Mouse (Mus musculus): ENCODE measurements around the gene Isyna1. TPM values are rescaled to one million over a fixed set of nuclear protein-coding genes. Genes with fewer than 3 reads are reported as not detected.

The Isyna1 gene
- total RNA-seq, 2 experiments from 2014 or later: 2.5 to 15.9 TPM

- no peak for ATAC-seq (replicated peaks; ENCODE audit: low FRiP score, poor library complexity, severe bottlenecking)
Observed at GRCm38 (mm10) chr8:70600473-70601270, 6.5 kb downstream of the Isyna1 start.

DNA sequence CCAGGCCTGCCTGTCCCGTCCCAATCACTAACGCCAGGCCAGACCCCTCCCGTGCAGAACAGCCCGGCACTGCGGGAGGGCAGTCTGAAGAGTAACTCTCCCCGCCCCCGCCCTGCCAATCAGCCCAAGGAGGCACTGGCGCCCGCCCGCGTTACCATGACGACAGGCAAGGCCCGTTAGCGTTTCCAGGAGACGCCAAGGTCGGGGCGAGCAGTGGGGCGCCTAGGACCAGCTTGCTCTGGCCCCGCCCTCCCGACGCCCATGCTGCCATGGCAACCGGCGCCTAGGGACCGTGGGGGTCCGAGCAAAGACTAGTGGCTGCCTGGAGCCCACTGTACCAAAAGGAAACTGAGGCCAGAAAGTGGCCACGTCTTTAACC, 7.1 kb downstream of the Isyna1 start:
- ATAC-seq (replicated peaks; ENCODE audit: low FRiP score, poor library complexity, severe bottlenecking): peak; percentile 73

DNA sequence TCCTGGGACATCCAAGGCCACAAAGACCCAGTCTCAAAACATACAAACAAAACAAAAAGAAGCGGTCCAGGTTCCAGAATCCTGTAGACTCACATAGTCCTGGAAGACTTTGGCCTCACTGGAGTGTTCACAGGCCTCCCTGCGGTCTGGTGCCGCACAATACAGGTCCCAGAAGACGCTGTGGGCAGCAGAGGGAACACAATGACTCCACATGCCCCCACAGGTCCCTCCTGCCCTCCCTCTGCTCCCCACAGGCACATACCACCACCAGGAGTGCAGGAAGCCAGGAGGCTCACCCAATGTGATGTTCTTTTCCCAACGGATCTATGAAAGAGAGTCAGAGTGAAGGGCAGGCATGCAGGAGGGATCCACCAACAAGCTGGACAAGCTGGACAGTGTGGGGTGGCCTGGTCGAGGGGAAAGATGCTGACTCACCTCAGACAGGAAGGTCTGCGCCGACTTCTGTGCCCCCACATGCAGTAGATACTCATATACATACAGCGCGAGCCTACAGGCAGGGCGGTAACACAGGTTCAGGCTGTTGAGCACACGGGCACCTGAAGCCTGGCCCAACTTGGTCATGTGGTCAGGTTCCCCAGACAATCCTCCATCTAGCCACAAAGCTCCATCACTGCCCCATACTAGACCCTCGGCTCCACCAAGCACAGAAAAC, 8.1 kb downstream of the Isyna1 start:
- no peak for ATAC-seq (replicated peaks; ENCODE audit: low FRiP score, poor library complexity, severe bottlenecking)

- no peak for ATAC-seq (replicated peaks; ENCODE audit: low FRiP score, poor library complexity, severe bottlenecking)
Observed at GRCm38 (mm10) chr8:70604558-70604957, 10.4 kb downstream of the Isyna1 start.

- no peak for ATAC-seq (replicated peaks; ENCODE audit: low FRiP score, poor library complexity, severe bottlenecking)
Observed at GRCm38 (mm10) chr8:70605871-70606779, 12.0 kb downstream of the Isyna1 start.

DNA sequence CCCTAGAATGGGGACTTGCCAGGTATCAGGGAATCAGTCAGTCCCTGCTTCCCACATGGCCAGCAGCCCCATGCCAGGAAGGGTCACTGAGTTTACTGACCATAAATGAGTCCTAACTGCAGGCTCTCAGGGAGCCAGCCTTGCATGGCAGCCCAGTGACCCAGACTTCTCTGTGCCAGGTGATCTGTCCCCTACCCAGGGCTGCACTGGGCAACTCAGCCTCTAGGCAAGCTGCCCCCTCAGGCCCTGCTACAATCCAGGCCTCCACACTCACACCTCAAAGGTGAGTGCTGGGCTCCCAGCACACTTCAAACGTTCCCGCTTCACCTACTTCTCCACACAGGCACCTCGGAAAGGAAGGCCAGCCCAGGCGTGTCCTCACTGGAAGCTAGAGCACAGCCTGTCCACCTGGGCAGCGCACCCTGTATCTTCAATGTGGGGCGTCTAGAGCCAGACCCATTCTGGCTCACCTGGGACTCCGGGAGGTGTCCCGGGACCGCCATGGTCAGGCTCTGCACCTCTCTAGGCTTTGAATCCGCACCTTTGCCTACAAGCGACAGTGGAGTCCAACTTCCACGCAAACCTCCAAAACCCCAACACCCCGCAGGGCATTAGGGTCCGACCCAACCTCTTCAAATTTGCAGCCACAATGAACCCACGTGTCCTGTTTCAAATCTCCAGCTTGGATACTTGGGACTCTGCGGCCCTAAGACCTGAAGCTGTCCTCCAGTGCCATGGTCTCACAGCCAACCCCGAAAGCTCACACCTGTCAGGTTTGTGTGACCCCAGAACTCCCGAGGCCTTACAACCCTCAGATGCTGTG, 12.8 kb downstream of the Isyna1 start:
- no peak for ATAC-seq (replicated peaks; ENCODE audit: low FRiP score, poor library complexity, severe bottlenecking)

DNA sequence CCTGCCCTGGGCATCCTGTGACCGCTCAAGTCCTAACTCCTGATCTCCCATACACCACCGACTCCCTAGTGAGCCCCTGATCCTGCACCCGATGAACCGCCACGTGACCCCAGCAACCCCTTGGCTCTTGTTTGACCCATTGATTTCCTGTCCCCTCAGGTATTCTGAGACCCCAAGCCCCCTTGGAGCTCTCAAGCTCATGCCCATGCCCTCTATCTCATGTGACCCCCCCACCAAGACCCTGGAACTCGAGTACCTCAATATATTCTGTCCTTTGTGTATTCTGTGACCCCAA, 13.4 kb downstream of the Isyna1 start:
- ATAC-seq (replicated peaks; ENCODE audit: low FRiP score, poor library complexity, severe bottlenecking): no peak

GRCm38 (mm10) chr8:70607898-70608748, 13.9 kb downstream of the Isyna1 start:
- no peak for ATAC-seq (replicated peaks; ENCODE audit: low FRiP score, poor library complexity, severe bottlenecking)

DNA sequence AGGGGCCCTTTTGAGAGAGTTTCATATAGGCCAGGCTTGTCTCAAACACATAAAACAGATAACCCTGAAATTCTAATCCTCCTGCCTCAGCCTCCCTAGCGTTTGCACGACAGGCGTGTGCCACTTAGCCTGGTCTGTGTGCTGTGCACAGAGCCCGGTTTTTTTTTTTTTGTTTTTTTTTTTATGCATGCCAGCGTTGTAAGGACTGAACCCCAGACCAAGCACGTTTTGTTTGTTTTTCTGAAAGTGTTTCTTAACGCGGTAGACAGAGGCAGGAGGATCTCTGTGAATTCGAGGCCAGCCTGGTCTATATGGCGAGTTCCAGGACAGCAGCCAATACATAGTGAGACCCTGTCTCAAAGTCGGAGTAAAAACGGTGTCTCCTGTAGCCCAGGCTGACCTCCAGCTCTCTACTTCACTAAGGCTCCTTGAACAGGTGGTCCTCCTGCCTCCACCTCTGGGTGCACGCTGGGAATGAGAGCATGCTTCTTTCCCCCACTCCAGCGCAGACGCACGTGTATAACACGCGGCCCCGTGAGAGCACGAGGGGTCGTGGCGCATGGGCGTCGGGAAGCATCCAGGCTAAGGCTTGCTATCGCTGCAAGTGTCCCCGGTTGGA, 14.7 kb downstream of the Isyna1 start, which contains the start of gene Ssbp4:
Ssbp4 (minus strand) TSS at position 124 of the 619 bp plus-strand sequence.
- ATAC-seq (replicated peaks; ENCODE audit: low FRiP score, poor library complexity, severe bottlenecking): no peak

GRCm38 (mm10) chr8:70609368-70609848, 15.2 kb downstream of the Isyna1 start:
- no peak for ATAC-seq (replicated peaks; ENCODE audit: low FRiP score, poor library complexity, severe bottlenecking)

DNA sequence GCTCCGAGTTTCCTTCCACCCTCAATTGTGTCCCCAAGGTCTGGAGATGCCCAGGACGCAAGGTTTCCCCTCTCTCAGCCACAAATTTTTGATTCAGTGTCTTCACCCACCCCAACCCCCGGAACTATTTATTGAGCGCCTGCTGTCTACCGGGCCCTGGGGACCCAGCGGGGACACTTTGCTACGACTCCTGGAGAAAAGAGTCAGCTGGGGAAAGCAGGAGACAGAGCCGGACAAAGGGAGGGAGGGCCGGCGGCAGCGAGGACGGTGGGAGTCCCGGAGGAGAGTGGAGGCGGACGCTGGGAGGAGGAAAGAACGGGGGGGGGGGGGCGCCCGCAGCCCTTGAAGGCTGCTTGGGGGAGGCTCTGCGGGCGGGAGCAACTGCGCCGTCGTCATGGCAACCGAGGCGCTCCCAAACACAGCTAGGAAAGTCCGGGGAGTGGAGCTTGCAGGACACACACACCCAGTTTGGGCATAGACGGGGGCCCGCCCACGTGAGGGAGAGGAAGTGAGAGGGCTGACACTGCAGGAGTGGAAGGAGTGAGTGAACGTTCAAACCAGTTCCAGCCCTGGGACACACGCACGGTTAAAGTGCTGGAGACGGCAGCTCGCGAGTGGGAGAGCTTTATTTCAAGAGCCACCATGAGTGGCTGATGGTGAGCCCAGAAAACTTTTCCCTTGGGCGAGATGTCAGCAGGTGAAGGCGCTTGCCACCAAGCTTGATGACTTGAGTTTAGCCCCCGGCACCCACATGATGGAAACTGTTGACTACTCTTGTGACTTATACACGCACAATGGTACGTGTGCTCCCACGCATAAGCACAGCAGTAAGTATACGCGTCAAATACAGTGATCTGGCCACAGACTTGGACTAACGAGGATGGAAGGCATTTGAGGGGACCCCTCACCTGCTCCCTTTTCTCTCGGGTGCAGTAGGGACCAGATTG, 15.9 kb downstream of the Isyna1 start:
- ATAC-seq (replicated peaks; ENCODE audit: low FRiP score, poor library complexity, severe bottlenecking): peak; percentile 72

DNA sequence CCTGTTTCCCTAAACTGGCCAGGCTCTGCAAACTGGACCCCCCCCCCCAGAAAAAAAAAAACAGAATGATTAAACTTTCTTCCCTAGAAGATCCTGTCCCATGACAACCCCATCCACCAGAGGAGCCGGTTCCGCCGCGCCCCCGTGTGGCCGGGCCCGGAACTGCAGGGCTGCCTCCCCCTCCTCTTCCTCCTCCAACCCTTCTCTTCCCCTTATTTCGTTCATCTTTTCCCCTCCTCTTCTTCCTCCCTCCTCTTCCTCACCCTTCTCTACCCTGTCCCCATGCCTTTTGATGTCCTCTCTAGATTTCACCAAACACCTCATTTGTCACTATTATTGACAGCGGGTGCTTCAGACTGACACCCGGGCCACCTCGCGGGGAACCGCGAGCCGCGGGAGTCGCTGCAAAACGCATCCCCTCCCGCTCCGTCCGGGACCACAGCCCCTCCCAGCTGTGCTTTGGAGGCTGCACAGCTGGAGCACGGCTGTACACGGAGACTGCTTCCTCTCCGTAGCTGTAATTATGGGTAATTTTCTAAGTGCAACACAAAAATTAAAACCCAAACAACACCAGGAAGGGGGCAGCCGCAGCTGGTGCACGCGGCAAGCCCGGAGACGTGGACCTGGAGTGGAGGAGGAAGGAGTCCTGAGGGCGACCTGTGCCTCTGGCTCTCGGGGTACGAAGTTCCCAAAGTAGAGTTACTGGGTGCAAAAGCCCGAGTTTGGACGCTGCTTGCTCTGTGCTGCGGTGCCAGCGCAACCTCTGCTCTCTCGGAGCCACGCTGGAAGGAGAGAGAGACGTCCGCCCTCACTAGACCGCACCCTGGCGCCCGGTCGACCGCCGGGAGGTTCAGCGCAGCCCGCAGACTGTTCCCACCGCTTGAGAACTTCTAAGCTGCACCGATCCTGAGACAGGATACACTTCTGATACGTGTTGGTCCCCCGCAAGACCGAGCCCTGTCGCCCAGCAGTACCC, 16.9 kb downstream of the Isyna1 start:
- peak; percentile 68 for ATAC-seq (replicated peaks; ENCODE audit: low FRiP score, poor library complexity, severe bottlenecking)

- peak; percentile 75 for ATAC-seq (replicated peaks; ENCODE audit: low FRiP score, poor library complexity, severe bottlenecking)
Observed at GRCm38 (mm10) chr8:70611849-70612248, 17.7 kb downstream of the Isyna1 start.

DNA sequence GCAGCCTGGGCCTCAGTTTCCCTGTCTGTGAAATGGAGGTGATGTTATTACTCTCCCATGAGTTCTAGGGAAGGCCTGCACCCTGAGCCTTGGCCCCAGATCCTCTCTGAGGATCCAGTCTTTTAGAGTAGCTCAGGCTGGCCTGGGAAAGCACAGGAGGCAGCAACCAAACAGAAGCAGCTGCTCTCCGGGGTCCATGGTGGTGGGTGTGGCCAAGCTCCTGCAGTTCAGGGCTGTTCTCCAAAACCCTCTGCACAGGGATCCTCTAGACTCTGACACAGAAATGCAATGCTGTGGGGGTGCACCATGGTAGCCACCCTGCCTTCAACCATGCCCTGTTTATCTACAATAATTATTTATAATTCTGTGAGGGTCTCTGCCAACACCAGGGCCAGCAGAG, 19.6 kb downstream of the Isyna1 start:
- ATAC-seq (replicated peaks; ENCODE audit: low FRiP score, poor library complexity, severe bottlenecking): no peak

GRCm38 (mm10) chr8:70614469-70614868, 20.3 kb downstream of the Isyna1 start:
- ATAC-seq (replicated peaks; ENCODE audit: low FRiP score, poor library complexity, severe bottlenecking): no peak

DNA sequence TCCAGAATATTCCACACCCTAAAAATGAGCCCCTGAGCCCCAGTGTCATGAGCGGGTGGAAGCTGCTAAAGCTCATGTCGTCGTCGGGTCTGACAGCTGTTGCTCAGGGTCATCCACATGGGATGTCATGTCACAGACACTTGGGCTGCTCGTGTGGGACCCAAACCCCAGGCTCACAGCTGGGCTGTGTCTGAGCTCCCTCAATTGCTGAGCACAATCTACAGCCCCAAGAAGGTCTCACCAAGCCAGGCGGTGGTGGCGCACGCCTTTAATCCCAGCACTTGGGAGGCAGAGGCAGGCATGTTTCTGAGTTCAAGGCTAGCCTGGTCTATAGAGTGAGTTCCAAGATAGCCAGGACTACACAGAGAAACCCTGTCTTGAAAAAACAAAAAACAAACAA, 21.1 kb downstream of the Isyna1 start:
- ATAC-seq (replicated peaks; ENCODE audit: low FRiP score, poor library complexity, severe bottlenecking): no peak

All from erythroid progenitor cell, adult 5-6 weeks (primary cell).